Mouse (Mus musculus): ENCODE results near the gene Rtn3. TPM values are rescaled to one million over a fixed set of nuclear protein-coding genes. Genes with fewer than 3 reads are reported as not detected.

Gene Rtn3
- 134 and 139 TPM in 2 replicates for polyA plus RNA-seq (2015; fragmentation: Nextera tagmentation; extraction: Ambion mirVana)

GRCm38 (mm10) chr19:7482599-7483511, at the start of gene Rtn3:
Gene Rtn3, minus strand, starts transcription at chr19:7483281.
- H3K4me1 ChIP-seq (ENCODE audit: control insufficient read depth, insufficient read depth, low read length) = peaks cover 14% of the 10 kb centered on the region
- no peaks in the 10 kb centered on the region for H3K36me3 ChIP-seq (ENCODE audit: control insufficient read depth, insufficient read depth)

GRCm38 (mm10) chr19:7531906-7532305, 48.8 kb upstream of the Rtn3 start:
- Histone ChIP-seq H3K36me3 (ENCODE audit: control insufficient read depth, insufficient read depth) (peaks cover 33% of the 10 kb centered on the region), H3K27me3 (ENCODE audit: control insufficient read depth, insufficient read depth, low read length) (no peaks in the 10 kb centered on the region), H3K9me3 (replicated peaks; ENCODE audit: control insufficient read depth, low read length) (no peaks in the 10 kb centered on the region), H3K27ac (ENCODE audit: low read length) (no peak overlapping the region), H3K4me1 (ENCODE audit: control insufficient read depth, insufficient read depth, low read length) (no peaks in the 10 kb centered on the region), H3K4me2 (ENCODE audit: low read depth, low read length) (no peak overlapping the region), H3K4me3 (ENCODE audit: low read length) (no peak overlapping the region), H3K9ac (ENCODE audit: low read length) (no peak overlapping the region)
- no peak for ATAC-seq (replicated peaks; ENCODE audit: extremely low read depth, insufficient read depth, low FRiP score)
- 93% methylated on average over 5 of the region's 5 CpGs for WGBS

More at GRCm38 (mm10) chr19:7482599-7483511, at the start of gene Rtn3:
- peak within 1 kb of the TSS; percentile 100 for H3K9ac ChIP-seq (ENCODE audit: low read length)
- no peaks in the 10 kb centered on the region for H3K9me3 ChIP-seq (replicated peaks; ENCODE audit: control insufficient read depth, low read length)
- WGBS = under 1% methylated on average over 79 of the region's 80 CpGs
- H3K4me3 ChIP-seq (ENCODE audit: low read length) = peak within 1 kb of the TSS; percentile 100
- ATAC-seq (replicated peaks; ENCODE audit: extremely low read depth, insufficient read depth, low FRiP score) = peak; percentile 91
- H3K4me2 ChIP-seq (ENCODE audit: low read depth, low read length) = peak within 1 kb of the TSS; percentile 82
- peak within 1 kb of the TSS; percentile 100 for H3K27ac ChIP-seq (ENCODE audit: low read length)
- H3K27me3 ChIP-seq (ENCODE audit: control insufficient read depth, insufficient read depth, low read length) = no peaks in the 10 kb centered on the region

GRCm38 (mm10) chr19:7528639-7529428, 45.8 kb upstream of the Rtn3 start:
- Histone ChIP-seq H3K4me1 (ENCODE audit: control insufficient read depth, insufficient read depth, low read length) (no peaks in the 10 kb centered on the region), H3K9ac (ENCODE audit: low read length) (no peak overlapping the region), H3K27ac (ENCODE audit: low read length) (no peak overlapping the region), H3K27me3 (ENCODE audit: control insufficient read depth, insufficient read depth, low read length) (no peaks in the 10 kb centered on the region), H3K36me3 (ENCODE audit: control insufficient read depth, insufficient read depth) (peaks cover 39% of the 10 kb centered on the region), H3K9me3 (replicated peaks; ENCODE audit: control insufficient read depth, low read length) (no peaks in the 10 kb centered on the region), H3K4me3 (ENCODE audit: low read length) (no peak overlapping the region), H3K4me2 (ENCODE audit: low read depth, low read length) (no peak overlapping the region)
- ATAC-seq (replicated peaks; ENCODE audit: extremely low read depth, insufficient read depth, low FRiP score) = no peak; the same call in 1 of the 2 replicates
- 40% methylated on average over 7 of the region's 7 CpGs for WGBS

DNA sequence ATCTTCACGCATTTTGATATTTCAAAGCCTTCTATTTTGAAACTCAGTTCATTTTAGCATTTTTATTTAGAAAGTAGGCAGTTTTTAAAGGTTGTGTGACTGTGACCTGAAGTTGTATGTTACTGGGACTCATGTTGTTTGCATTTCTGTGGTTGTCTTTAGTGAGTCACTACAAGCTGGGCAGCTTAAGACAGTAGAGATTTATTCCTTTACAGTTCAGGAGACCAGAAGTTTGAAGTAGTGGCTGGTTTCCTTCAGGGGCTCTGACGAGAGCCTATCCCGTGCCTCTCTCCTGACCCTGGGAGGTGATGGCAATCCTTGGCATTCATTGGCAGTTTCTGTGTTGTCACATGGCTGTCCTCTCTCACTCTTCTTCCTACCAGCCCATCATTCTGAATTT, 41.8 kb upstream of the Rtn3 start:
- Histone ChIP-seq H3K27me3 (ENCODE audit: control insufficient read depth, insufficient read depth, low read length) (no peaks in the 10 kb centered on the region), H3K9ac (ENCODE audit: low read length) (no peak overlapping the region), H3K36me3 (ENCODE audit: control insufficient read depth, insufficient read depth) (peaks cover 36% of the 10 kb centered on the region), H3K4me3 (ENCODE audit: low read length) (no peak overlapping the region), H3K4me2 (ENCODE audit: low read depth, low read length) (no peak overlapping the region), H3K4me1 (ENCODE audit: control insufficient read depth, insufficient read depth, low read length) (no peaks in the 10 kb centered on the region), H3K27ac (ENCODE audit: low read length) (no peak overlapping the region), H3K9me3 (replicated peaks; ENCODE audit: control insufficient read depth, low read length) (peaks cover 4% of the 10 kb centered on the region; the same call in 1 of the 2 replicates)
- no peak for ATAC-seq (replicated peaks; ENCODE audit: extremely low read depth, insufficient read depth, low FRiP score)
- WGBS = 81% methylated on average over 3 of the region's 3 CpGs

DNA sequence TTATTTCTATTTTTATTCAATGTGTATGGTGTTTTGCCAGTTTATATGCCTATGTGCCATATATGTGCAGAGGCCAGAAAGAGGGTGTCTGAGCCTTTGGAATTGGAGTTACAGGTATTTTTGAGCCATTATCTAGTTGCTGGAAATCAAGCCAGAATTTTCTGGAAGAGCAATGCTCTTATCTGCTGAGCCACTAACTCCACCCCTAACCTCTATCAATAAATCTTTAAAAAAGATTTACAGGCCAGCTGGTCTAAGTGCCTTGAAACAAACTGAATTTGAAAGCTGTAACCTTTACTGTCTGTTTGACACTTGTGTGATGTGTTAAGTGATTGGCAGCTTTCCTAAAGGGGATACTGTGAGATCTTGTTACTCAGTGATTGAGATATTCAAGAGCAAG, 40.7 kb upstream of the Rtn3 start:
- Histone ChIP-seq H3K9ac (ENCODE audit: low read length) (no peak overlapping the region), H3K9me3 (replicated peaks; ENCODE audit: control insufficient read depth, low read length) (peaks cover 4% of the 10 kb centered on the region; the same call in 1 of the 2 replicates), H3K27ac (ENCODE audit: low read length) (no peak overlapping the region), H3K4me1 (ENCODE audit: control insufficient read depth, insufficient read depth, low read length) (peaks cover 5% of the 10 kb centered on the region), H3K4me2 (ENCODE audit: low read depth, low read length) (no peak overlapping the region), H3K27me3 (ENCODE audit: control insufficient read depth, insufficient read depth, low read length) (no peaks in the 10 kb centered on the region), H3K36me3 (ENCODE audit: control insufficient read depth, insufficient read depth) (peaks cover 38% of the 10 kb centered on the region), H3K4me3 (ENCODE audit: low read length) (no peak overlapping the region)
- no peak for ATAC-seq (replicated peaks; ENCODE audit: extremely low read depth, insufficient read depth, low FRiP score)

DNA sequence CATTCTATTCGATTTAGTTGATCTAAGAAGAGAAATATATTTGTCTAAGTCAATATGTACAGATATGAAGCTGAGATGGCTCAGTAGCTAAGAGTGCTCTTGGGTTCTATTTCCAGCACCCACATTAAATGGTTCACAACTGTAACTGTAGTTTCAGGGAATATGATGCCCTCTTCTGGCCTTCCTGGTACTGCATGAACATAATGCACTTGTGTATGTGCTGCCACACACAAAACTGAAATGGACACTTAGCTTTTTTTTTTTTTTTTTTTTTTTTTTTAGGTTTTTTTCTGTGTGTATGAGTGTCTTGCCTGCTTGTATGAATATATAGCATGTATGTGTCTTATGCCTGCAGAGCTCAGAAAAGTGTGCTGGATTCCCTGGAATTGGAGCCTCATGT, 40.2 kb upstream of the Rtn3 start:
- H3K9me3 ChIP-seq (replicated peaks; ENCODE audit: control insufficient read depth, low read length) = peaks cover 4% of the 10 kb centered on the region; the same call in 1 of the 2 replicates
- 95% methylated on average over 1 of the region's 1 CpGs for WGBS
- H3K4me1 ChIP-seq (ENCODE audit: control insufficient read depth, insufficient read depth, low read length) = peaks cover 5% of the 10 kb centered on the region
- H3K4me3 ChIP-seq (ENCODE audit: low read length) = no peak overlapping the region
- no peak overlapping the region for H3K9ac ChIP-seq (ENCODE audit: low read length)
- peaks cover 42% of the 10 kb centered on the region for H3K36me3 ChIP-seq (ENCODE audit: control insufficient read depth, insufficient read depth)
- no peak overlapping the region for H3K4me2 ChIP-seq (ENCODE audit: low read depth, low read length)
- no peak overlapping the region for H3K27ac ChIP-seq (ENCODE audit: low read length)
- H3K27me3 ChIP-seq (ENCODE audit: control insufficient read depth, insufficient read depth, low read length) = no peaks in the 10 kb centered on the region
- ATAC-seq (replicated peaks; ENCODE audit: extremely low read depth, insufficient read depth, low FRiP score) = no peak

DNA sequence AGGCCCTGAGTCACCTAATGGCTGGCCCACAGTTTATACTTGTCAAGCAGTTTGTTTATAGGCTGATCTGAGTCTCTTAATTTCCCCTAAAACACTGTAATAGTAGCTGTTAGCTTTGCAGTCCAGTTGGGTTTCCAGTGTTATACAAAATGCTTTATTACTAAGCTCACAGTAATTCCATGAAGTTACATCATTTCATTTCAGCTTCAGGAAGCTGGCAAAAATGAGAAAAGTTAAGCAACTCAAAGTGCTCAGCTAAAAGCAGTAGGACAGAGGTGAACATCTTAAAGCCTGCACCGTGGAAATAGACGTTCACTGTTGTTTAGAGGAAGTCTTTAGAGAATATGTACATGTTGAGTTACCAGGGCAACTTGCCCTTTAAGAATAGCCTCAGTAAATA, 39.8 kb upstream of the Rtn3 start:
- Histone ChIP-seq H3K9ac (ENCODE audit: low read length) (no peak overlapping the region), H3K27me3 (ENCODE audit: control insufficient read depth, insufficient read depth, low read length) (no peaks in the 10 kb centered on the region), H3K36me3 (ENCODE audit: control insufficient read depth, insufficient read depth) (peaks cover 43% of the 10 kb centered on the region), H3K27ac (ENCODE audit: low read length) (no peak overlapping the region), H3K4me2 (ENCODE audit: low read depth, low read length) (no peak overlapping the region), H3K4me1 (ENCODE audit: control insufficient read depth, insufficient read depth, low read length) (peaks cover 5% of the 10 kb centered on the region), H3K9me3 (replicated peaks; ENCODE audit: control insufficient read depth, low read length) (peaks cover 4% of the 10 kb centered on the region; the same call in 1 of the 2 replicates), H3K4me3 (ENCODE audit: low read length) (no peak overlapping the region)
- no peak for ATAC-seq (replicated peaks; ENCODE audit: extremely low read depth, insufficient read depth, low FRiP score)
- 90% methylated on average over 2 of the region's 2 CpGs for WGBS

DNA sequence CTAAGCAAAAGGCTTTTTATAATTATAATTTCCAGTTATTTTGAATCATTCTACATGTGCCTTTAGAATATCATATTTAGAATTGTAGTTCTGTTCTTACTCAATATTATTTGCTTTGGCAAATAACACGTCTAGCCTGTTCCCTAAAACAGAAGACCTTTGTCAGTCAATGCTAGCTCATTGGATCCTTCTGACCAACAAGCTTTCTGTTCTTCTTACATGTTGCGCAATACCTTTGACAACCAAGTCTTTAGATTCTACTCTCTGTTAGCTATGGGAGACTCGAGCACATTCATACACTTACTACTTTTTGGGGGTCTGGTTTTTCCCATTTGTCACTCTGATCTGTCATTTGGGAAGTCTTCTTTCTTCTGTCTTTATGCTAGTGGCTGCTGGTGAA, 38.5 kb upstream of the Rtn3 start:
- Histone ChIP-seq H3K27ac (ENCODE audit: low read length) (no peak overlapping the region), H3K27me3 (ENCODE audit: control insufficient read depth, insufficient read depth, low read length) (no peaks in the 10 kb centered on the region), H3K4me2 (ENCODE audit: low read depth, low read length) (no peak overlapping the region), H3K36me3 (ENCODE audit: control insufficient read depth, insufficient read depth) (peaks cover 46% of the 10 kb centered on the region), H3K9ac (ENCODE audit: low read length) (no peak overlapping the region), H3K4me3 (ENCODE audit: low read length) (no peak overlapping the region), H3K4me1 (ENCODE audit: control insufficient read depth, insufficient read depth, low read length) (peaks cover 5% of the 10 kb centered on the region), H3K9me3 (replicated peaks; ENCODE audit: control insufficient read depth, low read length) (peaks cover 4% of the 10 kb centered on the region; the same call in 1 of the 2 replicates)
- WGBS = 89% methylated on average over 3 of the region's 3 CpGs
- ATAC-seq (replicated peaks; ENCODE audit: extremely low read depth, insufficient read depth, low FRiP score) = no peak

GRCm38 (mm10) chr19:7516437-7516836, 33.4 kb upstream of the Rtn3 start:
- peaks cover 5% of the 10 kb centered on the region for H3K4me1 ChIP-seq (ENCODE audit: control insufficient read depth, insufficient read depth, low read length)
- ATAC-seq (replicated peaks; ENCODE audit: extremely low read depth, insufficient read depth, low FRiP score) = no peak
- H3K9me3 ChIP-seq (replicated peaks; ENCODE audit: control insufficient read depth, low read length) = no peaks in the 10 kb centered on the region
- no peaks in the 10 kb centered on the region for H3K27me3 ChIP-seq (ENCODE audit: control insufficient read depth, insufficient read depth, low read length)
- no peak overlapping the region for H3K4me3 ChIP-seq (ENCODE audit: low read length)
- no peak overlapping the region for H3K4me2 ChIP-seq (ENCODE audit: low read depth, low read length)
- no peak overlapping the region for H3K27ac ChIP-seq (ENCODE audit: low read length)
- 84% methylated on average over 1 of the region's 1 CpGs for WGBS
- H3K9ac ChIP-seq (ENCODE audit: low read length) = no peak overlapping the region
- peaks cover 22% of the 10 kb centered on the region for H3K36me3 ChIP-seq (ENCODE audit: control insufficient read depth, insufficient read depth)

Data from heart, embryonic 16.5 days (tissue).